7 mouse cellular contexts compared by ENCODE assay signal in the genomic region with DNA sequence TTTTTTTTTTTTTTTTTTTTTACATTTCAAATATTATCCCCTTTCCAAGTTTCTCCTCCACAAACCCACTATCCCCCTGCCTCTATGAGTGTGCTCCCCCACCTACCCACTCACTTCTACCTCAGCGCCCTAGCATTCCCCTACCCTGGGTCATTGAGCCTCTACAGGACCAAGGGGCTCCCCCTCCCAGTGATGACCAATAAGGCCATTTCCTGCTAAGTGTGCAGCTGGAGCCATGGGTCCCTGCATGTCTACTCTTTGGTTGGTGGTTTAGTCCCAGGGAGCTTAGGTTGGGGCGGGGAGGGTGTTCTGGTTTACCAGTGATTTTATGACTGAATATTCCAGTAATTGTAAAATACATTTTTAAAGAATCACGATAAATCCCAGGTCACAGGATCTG. TPM values are rescaled to one million over a fixed set of nuclear protein-coding genes. Genes with fewer than 3 reads are reported as not detected.
DNase-seq lines count a peak whose midpoint lies in the region; ATAC-seq and TF ChIP-seq lines count a peak whose summit lies in the region.
"Not testable (repeated sequence)": the region's sequence is repeated elsewhere in the genome, so short reads cannot be mapped to it uniquely, and the experiment has no call there.

No protein-coding gene starts in this region.

- peak; percentile 36 for ATAC-seq in granulocyte monocyte progenitor cell, adult 5-6 weeks (replicated peaks; ENCODE audit: poor library complexity, severe bottlenecking)
- ATAC-seq in hindbrain, postnatal 0 days = peak; percentile 70
- peak; percentile 45; the same call in 1 of the 2 replicates for ATAC-seq in limb, embryonic 12.5 days (ENCODE audit: insufficient number of reproducible peaks, insufficient read depth, low FRiP score, low TSS enrichment, low read depth)
- peak; percentile 41 for ATAC-seq in megakaryocyte, adult 5-6 weeks (ENCODE audit: poor library complexity, severe bottlenecking)

- not testable (repeated sequence) for H3K36me3 ChIP-seq in hindbrain, postnatal 0 days (ENCODE audit: insufficient read depth, low read length); limb, embryonic 12.5 days

- peak; percentile 5 to 20 for DNase-seq in adrenal gland, adult 18-20 months (ENCODE audit: low spot score in 2 of 2)
- DNase-seq in embryo, embryonic 11 days = peak; percentile 7
- DNase-seq in hindbrain, postnatal 0 days (ENCODE audit: low spot score) = peak; percentile 1

- not testable (repeated sequence) for H3K4me1 ChIP-seq in hindbrain, postnatal 0 days (ENCODE audit: insufficient read depth, low read length); limb, embryonic 12.5 days (replicated peaks); olfactory bulb, adult 2 months (ENCODE audit: control insufficient read depth, insufficient read depth, low read length)

- peak overlapping the region; percentile 52 for H3K4me3 ChIP-seq in hindbrain, postnatal 0 days (ENCODE audit: low read length)
- H3K4me3 ChIP-seq in limb, embryonic 12.5 days (replicated peaks) = peak overlapping the region; percentile 60
- peak overlapping the region; percentile 70 for H3K4me3 ChIP-seq in olfactory bulb, adult 2 months (ENCODE audit: insufficient read depth, low read depth, low read length)

- H3K9ac ChIP-seq in hindbrain, postnatal 0 days (replicated peaks; ENCODE audit: low read length) = peak overlapping the region; percentile 48; the same call in 1 of the 2 replicates
- H3K9ac ChIP-seq in limb, embryonic 12.5 days (replicated peaks) = peak overlapping the region; percentile 73; the same call in 1 of the 2 replicates

- TF ChIP-seq POLR2A in olfactory bulb, adult 2 months (IDR thresholded peaks at IDR 0.05; ENCODE audit: insufficient read depth, low read depth, low read length) = not testable (repeated sequence)

- 7% methylated on average over 3 of the region's 3 CpGs for WGBS in hindbrain, postnatal 0 days
- WGBS in limb, embryonic 12.5 days = 5% methylated on average over 3 of the region's 3 CpGs
- 2% methylated on average over 3 of the region's 3 CpGs for WGBS in olfactory bulb, adult 2 months

- peak overlapping the region; percentile 57; the same call in 1 of the 2 replicates for H3K4me2 ChIP-seq in hindbrain, postnatal 0 days (ENCODE audit: low read depth, low read length)
- H3K4me2 ChIP-seq in limb, embryonic 12.5 days = peak overlapping the region; percentile 53

- not testable (repeated sequence) for H3K27me3 ChIP-seq in hindbrain, postnatal 0 days (ENCODE audit: insufficient read depth, low read length); limb, embryonic 12.5 days

- peak overlapping the region; percentile 85; the same call in 1 of the 2 replicates for H3K27ac ChIP-seq in hindbrain, postnatal 0 days
- H3K27ac ChIP-seq in limb, embryonic 12.5 days; olfactory bulb, adult 2 months (ENCODE audit: insufficient read depth, low read depth, low read length): not testable (repeated sequence)

- TF ChIP-seq CTCF in hindbrain, postnatal 0 days (IDR thresholded peaks at IDR 0.05; ENCODE audit: low read depth); olfactory bulb, adult 2 months (IDR thresholded peaks at IDR 0.05; ENCODE audit: insufficient read depth, low read depth, low read length): not testable (repeated sequence)

- H3K9me3 ChIP-seq in hindbrain, postnatal 0 days (ENCODE audit: low read length); limb, embryonic 12.5 days: not testable (repeated sequence)

RNA-seq across cellular contexts. Expression of gene Zfp994, which starts 0.4 kb away (rescaled TPM):
- total RNA-seq in adrenal gland, adult 18-20 months (2021) = 1 to 10 TPM; 3.1 to 3.3 TPM
- 6.1 and 11.1 TPM in 2 replicates for total RNA-seq in granulocyte monocyte progenitor cell, adult 5-6 weeks (2014; fragmentation: Nextera tagmentation)
- 5.1 and 9.7 TPM in 2 replicates for total RNA-seq in granulocyte monocyte progenitor cell, adult 5-6 weeks (2017)
- 1.9 TPM in 2 replicates for total RNA-seq in hindbrain, postnatal 0 days (2014; rRNA removed)
- 1.8 and 2.0 TPM in 2 replicates for polyA plus RNA-seq in hindbrain, postnatal 0 days (2015; fragmentation: Nextera tagmentation; extraction: Ambion mirVana)
- polyA plus RNA-seq in limb, embryonic 12.5 days (2016; fragmentation: Nextera tagmentation; extraction: Ambion mirVana) = 2.3 and 2.5 TPM in 2 replicates
- total RNA-seq in megakaryocyte, adult 5-6 weeks (2015) = 7.6 and 8.4 TPM in 2 replicates
- total RNA-seq in megakaryocyte, adult 5-6 weeks (2017) = 7.3 TPM in 2 replicates
- polyA plus RNA-seq in olfactory bulb, adult 2 months (2012; ENCODE audit: insufficient read depth, insufficient read length, low replicate concordance, missing spikeins) = not detected in 2 replicates

RNA-seq across cellular contexts. Expression of gene Zfp947, which starts 59.0 kb away (rescaled TPM):
- under 1 TPM; 0.83 TPM for total RNA-seq in adrenal gland, adult 18-20 months (2021)
- total RNA-seq in granulocyte monocyte progenitor cell, adult 5-6 weeks (2014; fragmentation: Nextera tagmentation) = 3.7 and 4.5 TPM in 2 replicates
- 3.4 and 4.9 TPM in 2 replicates for total RNA-seq in granulocyte monocyte progenitor cell, adult 5-6 weeks (2017)
- total RNA-seq in hindbrain, postnatal 0 days (2014; rRNA removed) = 0.32 and 0.73 TPM in 2 replicates
- 1.3 TPM in 2 replicates for polyA plus RNA-seq in hindbrain, postnatal 0 days (2015; fragmentation: Nextera tagmentation; extraction: Ambion mirVana)
- polyA plus RNA-seq in limb, embryonic 12.5 days (2016; fragmentation: Nextera tagmentation; extraction: Ambion mirVana) = 2.0 and 2.7 TPM in 2 replicates
- 3.7 and 6.3 TPM in 2 replicates for total RNA-seq in megakaryocyte, adult 5-6 weeks (2015)
- 3.0 and 4.7 TPM in 2 replicates for total RNA-seq in megakaryocyte, adult 5-6 weeks (2017)
- polyA plus RNA-seq in olfactory bulb, adult 2 months (2012; ENCODE audit: insufficient read depth, insufficient read length, low replicate concordance, missing spikeins) = not detected in 2 replicates
